Mouse (Mus musculus) kidney, embryonic 14.5 days (tissue): ENCODE results near the gene Morc4. TPM values are rescaled to one million over a fixed set of nuclear protein-coding genes. Genes with fewer than 3 reads are reported as not detected.
A peak's percentile ranks its signal among the peaks of the same experiment; 100 is the strongest.

Experiments used
- ATAC-seq: fragments of 200-750 bp; cut with Nextera tagmentation; 2 replicates; pipeline ENCODE4 v1.8.0; 2017; ENCODE audit warnings: moderate number of reproducible peaks, mild to moderate bottlenecking, moderate TSS enrichment, moderate library complexity; ENCODE audit not compliant: low FRiP score, low TSS enrichment
- H3K27ac ChIP-seq: fragments of 300-500 bp; sonication (generic); 2 replicates; pipeline ENCODE4 v1.5.1; 2014; ENCODE audit warnings: low read depth, mild to moderate bottlenecking, low read length, moderate library complexity, mixed read lengths
- H3K27me3 ChIP-seq: fragments of 300-500 bp; sonication (generic); 2 replicates; pipeline ENCODE4 v1.6.1; 2014; ENCODE audit warnings: mild to moderate bottlenecking, low read length; ENCODE audit not compliant: control insufficient read depth, insufficient read depth
- H3K36me3 ChIP-seq: fragments of 300-500 bp; sonication (generic); 2 replicates; pipeline ENCODE4 v1.6.1; 2014; ENCODE audit warnings: low read length, mixed read lengths; ENCODE audit not compliant: control insufficient read depth, insufficient read depth
- H3K4me1 ChIP-seq: fragments of 300-500 bp; sonication (generic); 2 replicates; pipeline ENCODE4 v1.6.1; 2014; ENCODE audit warnings: low read length, mixed read lengths; ENCODE audit not compliant: control insufficient read depth, insufficient read depth
- H3K4me2 ChIP-seq: fragments of 300-500 bp; sonication (generic); replicated peaks from 2 replicates; pipeline ENCODE4 v1.6.1; 2014; ENCODE audit warnings: low read depth, mild to moderate bottlenecking, low read length
- H3K4me3 ChIP-seq: fragments of 300-500 bp; sonication (generic); 2 replicates; pipeline ENCODE4 v1.5.1; 2014; ENCODE audit warnings: mild to moderate bottlenecking, low read length
- H3K9ac ChIP-seq: fragments of 300-500 bp; sonication (generic); 2 replicates; pipeline ENCODE4 v1.6.1; 2014; ENCODE audit warnings: low read depth, mild to moderate bottlenecking, low read length, moderate library complexity
- H3K9me3 ChIP-seq: fragments of 300-500 bp; sonication (generic); 2 replicates; pipeline ENCODE4 v1.6.1; 2016; ENCODE audit warnings: low read length; ENCODE audit not compliant: control insufficient read depth
- WGBS: fragments of 180-500 bp; shearing (Covaris S2); extraction: QIAGEN DNeasy Blood & Tissue Kit; methylation state at CpG from one replicate; pipeline ENCODE4 v1.1.7; 2014; 5-methylcytosine and 5-hydroxymethylcytosine counted together
- polyA plus RNA-seq: library from polyadenylated mRNA; unstranded; fragments of >200 nt; fragmentation: Nextera tagmentation; extraction: Ambion mirVana; gene quantifications from 2 replicates; pipeline ENCODE4 v1.2.1, GENCODE M21; 2014

Gene Morc4
- polyA plus RNA-seq, 1 experiment from 2014 or later = 10.8 TPM

GRCm38 (mm10) chrX:139777357-139777756 is 94.1 kb downstream of the Morc4 start:
- Histone ChIP-seq H3K4me1 (no peaks in the 10 kb centered on the region), H3K36me3 (no peaks in the 10 kb centered on the region), H3K4me2 (no peak overlapping the region), H3K9me3 (no peaks in the 10 kb centered on the region), H3K9ac (no peak overlapping the region), H3K27me3 (0 out of 2 replicates have a peak, but pooled peaks cover 3% of the 10 kb centered on the region), H3K27ac (no peak overlapping the region), H3K4me3 (no peak overlapping the region)
- WGBS = 33% methylated on average over 4 of the region's 4 CpGs
- ATAC-seq = no peak

GRCm38 (mm10) chrX:139775084-139775612 is 96.3 kb downstream of the Morc4 start:
- WGBS = 68% methylated on average over 7 of the region's 7 CpGs
- ATAC-seq = no peak
- Histone ChIP-seq H3K4me1 (no peaks in the 10 kb centered on the region), H3K27me3 (0 out of 2 replicates have a peak, but pooled peaks cover 3% of the 10 kb centered on the region), H3K9me3 (no peaks in the 10 kb centered on the region), H3K4me3 (no peak overlapping the region), H3K9ac (no peak overlapping the region), H3K4me2 (no peak overlapping the region), H3K36me3 (no peaks in the 10 kb centered on the region), H3K27ac (no peak overlapping the region)

- H3K4me3 ChIP-seq = no peak overlapping the region
- ATAC-seq = peak; percentile 71
- H3K9me3 ChIP-seq = no peaks in the 10 kb centered on the region
- H3K4me2 ChIP-seq = no peak overlapping the region
- H3K4me1 ChIP-seq = no peaks in the 10 kb centered on the region
- H3K27me3 ChIP-seq = 0 out of 2 replicates have a peak, but pooled peaks cover 3% of the 10 kb centered on the region
- H3K27ac ChIP-seq = no peak overlapping the region
- no peaks in the 10 kb centered on the region for H3K36me3 ChIP-seq
- no peak overlapping the region for H3K9ac ChIP-seq
- 38% methylated on average over 18 of the region's 18 CpGs for WGBS
Measured at GRCm38 (mm10) chrX:139774309-139775083, 97.0 kb downstream of the Morc4 start.

Other genes starting within 250 kb of the Morc4 start
- gene Tbc1d8b, start 186.7 kb downstream of the Morc4 start, polyA plus RNA-seq = 1.3 and 1.5 TPM in 2 replicates
- 0.34 TPM in 1 of 2 replicates, not detected in the other for gene Gm15013, start 157.2 kb downstream of the Morc4 start, polyA plus RNA-seq
- not detected in 2 replicates for gene Ripply1, start 89.3 kb downstream of the Morc4 start, polyA plus RNA-seq
- gene Cldn2, start 70.8 kb downstream of the Morc4 start, polyA plus RNA-seq = 5.0 and 5.2 TPM in 2 replicates
- 4.1 and 8.9 TPM in 2 replicates for gene Rbm41, start 126.9 kb upstream of the Morc4 start, polyA plus RNA-seq
- 2.4 and 3.2 TPM in 2 replicates for gene Nup62cl, start 191.0 kb upstream of the Morc4 start, polyA plus RNA-seq
- gene Pih1h3b, start 191.2 kb upstream of the Morc4 start, polyA plus RNA-seq = not detected in 2 replicates